ENCODE assay signal across 8 mouse cellular contexts in genomic region chr5:117241935-117242531, GRCm38 (mm10). TPM values are rescaled to one million over a fixed set of nuclear protein-coding genes. Genes with fewer than 3 reads are reported as not detected.
DNase-seq lines count a peak whose midpoint lies in the region; ATAC-seq and TF ChIP-seq lines count a peak whose summit lies in the region.

No protein-coding gene starts in this region.

- H3K36me3 ChIP-seq in heart, postnatal 0 days (replicated peaks; ENCODE audit: control insufficient read depth, insufficient read depth, low read length) = no peaks in the 10 kb centered on the region
- H3K36me3 ChIP-seq in heart, embryonic 10.5 days = no peaks in the 10 kb centered on the region; the same call in 1 of the 2 replicates
- no peaks in the 10 kb centered on the region for H3K36me3 ChIP-seq in intestine, embryonic 16.5 days (ENCODE audit: control insufficient read depth, insufficient read depth, low read length)
- H3K36me3 ChIP-seq in myocyte (ENCODE audit: control insufficient read depth, insufficient read depth) = peaks cover 3% of the 10 kb centered on the region

- H3ac ChIP-seq in myocyte (ENCODE audit: control insufficient read depth, insufficient read length) = no peak overlapping the region

- no peak for DNase-seq in heart, postnatal 0 days (ENCODE audit: low spot score)
- no peak for DNase-seq in heart, embryonic 10.5 days (ENCODE audit: low spot score)
- DNase-seq in cerebellum, postnatal 10 days = peak; percentile 83
- no peak for DNase-seq in adrenal gland, postnatal 10 days
- no peak for DNase-seq in adrenal gland, postnatal 14 days
- DNase-seq in heart, adult 18-20 months = no peak

- H3K79me2 ChIP-seq in myocyte (ENCODE audit: control insufficient read depth, insufficient read depth) = no peaks in the 10 kb centered on the region

- no peaks in the 10 kb centered on the region for H3K27me3 ChIP-seq in heart, postnatal 0 days (ENCODE audit: control insufficient read depth, insufficient read depth, low read length)
- H3K27me3 ChIP-seq in heart, embryonic 10.5 days (ENCODE audit: insufficient read depth, poor library complexity, severe bottlenecking) = no peaks in the 10 kb centered on the region
- no peaks in the 10 kb centered on the region for H3K27me3 ChIP-seq in intestine, embryonic 16.5 days (replicated peaks; ENCODE audit: control insufficient read depth, insufficient read depth, low read length)
- H3K27me3 ChIP-seq in myocyte (ENCODE audit: control insufficient read depth, insufficient read depth, insufficient read length) = no peaks in the 10 kb centered on the region

- no peak for TF ChIP-seq POLR2A in myocyte (IDR thresholded peaks at IDR 0.05; ENCODE audit: insufficient read length, low read depth)

- peak overlapping the region; percentile 73; the same call in 1 of the 2 replicates for H3K4me2 ChIP-seq in heart, postnatal 0 days (ENCODE audit: low read depth, low read length)
- H3K4me2 ChIP-seq in intestine, embryonic 16.5 days (ENCODE audit: low read depth, low read length) = peak overlapping the region; percentile 32; the same call in 1 of the 2 replicates
- peak overlapping the region; percentile 79 for H3K4me2 ChIP-seq in myocyte (ENCODE audit: low read depth)

- no peak for TF ChIP-seq EP300 in heart, postnatal 0 days (IDR thresholded peaks at IDR 0.05; ENCODE audit: low read depth)

- ATAC-seq in heart, postnatal 0 days (ENCODE audit: insufficient read depth, low read depth) = no peak
- ATAC-seq in intestine, embryonic 16.5 days = no peak

- 0 out of 2 replicates have a peak, but pooled peaks cover 3% of the 10 kb centered on the region for H3K4me1 ChIP-seq in heart, postnatal 0 days (ENCODE audit: control insufficient read depth, insufficient read depth)
- peaks cover 16% of the 10 kb centered on the region for H3K4me1 ChIP-seq in heart, embryonic 10.5 days
- H3K4me1 ChIP-seq in intestine, embryonic 16.5 days (ENCODE audit: control insufficient read depth, insufficient read depth, low read length) = peaks cover 6% of the 10 kb centered on the region; the same call in 1 of the 2 replicates

- H3K9ac ChIP-seq in heart, postnatal 0 days (replicated peaks; ENCODE audit: low read depth, low read length) = no peak overlapping the region
- no peak overlapping the region for H3K9ac ChIP-seq in intestine, embryonic 16.5 days (ENCODE audit: low read depth, low read length)

- H3K9me3 ChIP-seq in heart, postnatal 0 days (replicated peaks; ENCODE audit: control insufficient read depth, low read length) = no peaks in the 10 kb centered on the region
- no peaks in the 10 kb centered on the region for H3K9me3 ChIP-seq in heart, embryonic 10.5 days
- no peaks in the 10 kb centered on the region for H3K9me3 ChIP-seq in intestine, embryonic 16.5 days (ENCODE audit: control insufficient read depth, low read length)

- no peak overlapping the region for H3K27ac ChIP-seq in heart, postnatal 0 days (ENCODE audit: low read depth)
- no peak overlapping the region for H3K27ac ChIP-seq in heart, embryonic 10.5 days
- H3K27ac ChIP-seq in intestine, embryonic 16.5 days (ENCODE audit: low read length) = no peak overlapping the region

- 63% methylated on average over 16 of the region's 16 CpGs for WGBS in heart, postnatal 0 days
- 66% methylated on average over 16 of the region's 16 CpGs for WGBS in heart, embryonic 10.5 days
- 58% methylated on average over 16 of the region's 16 CpGs for WGBS in intestine, embryonic 16.5 days

- TF ChIP-seq CTCF in heart, postnatal 0 days (IDR thresholded peaks at IDR 0.05; ENCODE audit: low read depth) = no peak

- no peak overlapping the region for H3K4me3 ChIP-seq in heart, postnatal 0 days (ENCODE audit: low read depth, low read length)
- no peak overlapping the region; the same call in 1 of the 2 replicates for H3K4me3 ChIP-seq in heart, embryonic 10.5 days
- peak overlapping the region; percentile 11; the same call in 1 of the 2 replicates for H3K4me3 ChIP-seq in intestine, embryonic 16.5 days (ENCODE audit: low read length)
- H3K4me3 ChIP-seq in myocyte = peak overlapping the region; percentile 43

TF ChIP-seq in myocyte, 11 proteins besides CTCF, POLR2A, EP300 and RAD21:
- TF ChIP-seq REST (IDR thresholded peaks at IDR 0.05; ENCODE audit: insufficient read depth, insufficient read length) = no peak
- no peak for TF ChIP-seq POLR2AphosphoS2 (IDR thresholded peaks at IDR 0.05; ENCODE audit: insufficient read length, low read depth)
- no peak for TF ChIP-seq TCF3 (IDR thresholded peaks at IDR 0.05; ENCODE audit: insufficient read length, low read depth)
- TF ChIP-seq SRF (IDR thresholded peaks at IDR 0.05; ENCODE audit: control insufficient read depth, insufficient read length, low read depth) = no peak
- TF ChIP-seq MYOG (IDR thresholded peaks at IDR 0.05; ENCODE audit: control insufficient read depth in 1 of 3, insufficient read depth in 1 of 3, insufficient read length in 2 of 3, low read depth in 2 of 3) = no peak
- TF ChIP-seq MYOD1 (IDR thresholded peaks at IDR 0.05; ENCODE audit: control insufficient read depth in 1 of 3, insufficient read length in 2 of 3, low read depth in 2 of 3) = no peak
- TF ChIP-seq MAX (IDR thresholded peaks at IDR 0.05; ENCODE audit: low read depth) = no peak
- TF ChIP-seq E2F4 (IDR thresholded peaks at IDR 0.05; ENCODE audit: insufficient read depth) = no peak
- TF ChIP-seq CEBPB (IDR thresholded peaks at IDR 0.05; ENCODE audit: insufficient read depth, poor library complexity, severe bottlenecking) = no peak
- TF ChIP-seq TCF12 (IDR thresholded peaks at IDR 0.05; ENCODE audit: insufficient read depth, poor library complexity, severe bottlenecking) = no peak
- no peak for TF ChIP-seq USF1 (IDR thresholded peaks at IDR 0.05; ENCODE audit: low read depth)

RNA-seq across cellular contexts. Expression of gene Pebp1, which starts 45.4 kb away (rescaled TPM):
- total RNA-seq in heart, postnatal 0 days (2014; rRNA removed; ENCODE audit: low replicate concordance) = 871 and 905 TPM in 2 replicates
- polyA plus RNA-seq in heart, postnatal 0 days (2015; fragmentation: Nextera tagmentation; extraction: Ambion mirVana) = 527 and 544 TPM in 2 replicates
- 614 and 687 TPM in 2 replicates for polyA plus RNA-seq in heart, embryonic 10.5 days (2016; fragmentation: Nextera tagmentation; extraction: Ambion mirVana)
- polyA plus RNA-seq in intestine, embryonic 16.5 days (2015; fragmentation: Nextera tagmentation; extraction: Ambion mirVana) = 636 and 699 TPM in 2 replicates
- 713 TPM for polyA plus RNA-seq in myocyte (2012; fragmentation: generic; extraction: Trizol)
- 100 to 1,000 TPM; 763 to 803 TPM for total RNA-seq in adrenal gland, postnatal 10 days (2021)
- total RNA-seq in adrenal gland, postnatal 14 days (2021) = 832 and 835 TPM in 2 replicates
- 100 to 1,000 TPM; 475 to 528 TPM for total RNA-seq in heart, adult 18-20 months (2021)

Comparison
In these comparisons a context has a peak if more than half of its experiments do, and no peak if none do; other contexts are left out.
1. DNase-seq: peak in cerebellum, postnatal 10 days (2 of 2); none in heart, postnatal 0 days (single experiment), heart, embryonic 10.5 days (single experiment), adrenal gland, postnatal 10 days (single experiment), adrenal gland, postnatal 14 days (single experiment) and heart, adult 18-20 months (0 of 2).
2. H3K4me3 ChIP-seq: peak in intestine, embryonic 16.5 days (single experiment) and myocyte (single experiment); none in heart, postnatal 0 days (single experiment) and heart, embryonic 10.5 days (single experiment).
3. Peak in every context shown above with its lines, with median percentiles within 50 percentile points of each other: H3K4me2 ChIP-seq.